Mouse (Mus musculus): Measurements from ENCODE around the gene Kin.
A peak's percentile ranks its signal among the peaks of the same experiment; 100 is the strongest.

The Kin gene

GRCm38 (mm10) chr2:10080310-10081010 lies at the start of gene Kin, which contains the start of gene Atp5c1:
Gene Kin (plus strand): TSS chr2:10080593.
Gene Atp5c1 (minus strand): TSS chr2:10080510.
- DNase-seq = peak; percentile 96

GRCm38 (mm10) chr2:10033684-10034083 lies 46.7 kb upstream of the Kin start:
- no peak for DNase-seq

- DNase-seq = no peak
Measured at GRCm38 (mm10) chr2:10034976-10035375, 45.4 kb upstream of the Kin start.

GRCm38 (mm10) chr2:10047758-10048436 lies 32.5 kb upstream of the Kin start:
- peak; percentile 39 for DNase-seq

- DNase-seq = peak; percentile 92
Measured at GRCm38 (mm10) chr2:10048461-10048860, 31.9 kb upstream of the Kin start, which contains the start of gene Taf3. Gene Taf3 (minus strand): TSS chr2:10048596.

- no peak for DNase-seq
Measured at GRCm38 (mm10) chr2:10049456-10049855, 30.9 kb upstream of the Kin start.

- DNase-seq = no peak
Measured at GRCm38 (mm10) chr2:10050878-10051277, 29.5 kb upstream of the Kin start.

- DNase-seq = no peak
Measured at GRCm38 (mm10) chr2:10051996-10052395, 28.4 kb upstream of the Kin start.

- no peak for DNase-seq
Measured at GRCm38 (mm10) chr2:10058836-10059235, 21.6 kb upstream of the Kin start.

GRCm38 (mm10) chr2:10071751-10072150 lies 8.6 kb upstream of the Kin start:
- no peak for DNase-seq

- DNase-seq = no peak
Measured at GRCm38 (mm10) chr2:10074470-10074869, 5.9 kb upstream of the Kin start.

- no peak for DNase-seq
Measured at GRCm38 (mm10) chr2:10076675-10077074, 3.7 kb upstream of the Kin start.

GRCm38 (mm10) chr2:10079745-10080309 lies 566 bp upstream of the Kin start:
- DNase-seq = no peak

GRCm38 (mm10) chr2:10081453-10082080 lies 1.2 kb downstream of the Kin start:
- no peak for DNase-seq

GRCm38 (mm10) chr2:10082737-10083136 lies 2.3 kb downstream of the Kin start:
- DNase-seq = no peak

- DNase-seq = no peak
Measured at GRCm38 (mm10) chr2:10087256-10087850, 7.0 kb downstream of the Kin start.

- DNase-seq = no peak
Measured at GRCm38 (mm10) chr2:10094327-10095100, 14.1 kb downstream of the Kin start.

- peak; percentile 21 for DNase-seq
Measured at GRCm38 (mm10) chr2:10098598-10099215, 18.3 kb downstream of the Kin start.

- DNase-seq = no peak
Measured at GRCm38 (mm10) chr2:10100471-10100870, 20.1 kb downstream of the Kin start.

- DNase-seq = no peak
Measured at GRCm38 (mm10) chr2:10101180-10101579, 20.8 kb downstream of the Kin start.

- DNase-seq = no peak
Measured at GRCm38 (mm10) chr2:10108535-10109189, 28.3 kb downstream of the Kin start.
